Mouse (Mus musculus) midbrain, embryonic 13.5 days (tissue): ENCODE data around the gene Dnm1. TPM values are rescaled to one million over a fixed set of nuclear protein-coding genes. Genes with fewer than 3 reads are reported as not detected.

Experiments
- ATAC-seq: fragments of 200-750 bp; cut with Nextera tagmentation; 2 replicates; pipeline ENCODE4 v1.8.0; 2017; ENCODE audit warnings: mild to moderate bottlenecking, moderate TSS enrichment, moderate library complexity
- H3K27ac ChIP-seq: fragments of 300-500 bp; sonication (generic); 2 replicates; pipeline ENCODE4 v1.5.1; 2015; ENCODE audit warnings: inconsistent platforms, mild to moderate bottlenecking, moderate library complexity
- H3K27me3 ChIP-seq: fragments of 300-500 bp; sonication (generic); 2 replicates; pipeline ENCODE4 v1.6.1; 2015; ENCODE audit warnings: mild to moderate bottlenecking, inconsistent platforms
- H3K36me3 ChIP-seq: fragments of 300-500 bp; sonication (generic); 2 replicates; pipeline ENCODE4 v1.6.1; 2015; ENCODE audit warnings: mild to moderate bottlenecking, inconsistent platforms
- H3K4me1 ChIP-seq: fragments of 300-500 bp; sonication (generic); replicated peaks from 2 replicates; pipeline ENCODE4 v1.6.1; 2015; ENCODE audit warnings: inconsistent platforms
- H3K4me2 ChIP-seq: fragments of 300-500 bp; sonication (generic); replicated peaks from 2 replicates; pipeline ENCODE4 v1.6.1; 2015; ENCODE audit warnings: moderate library complexity, mild to moderate bottlenecking, inconsistent platforms
- H3K4me3 ChIP-seq: fragments of 300-500 bp; sonication (generic); replicated peaks from 2 replicates; pipeline ENCODE4 v1.5.1; 2015; ENCODE audit warnings: mild to moderate bottlenecking, inconsistent platforms
- H3K9ac ChIP-seq: fragments of 300-500 bp; sonication (generic); replicated peaks from 2 replicates; pipeline ENCODE4 v1.6.1; 2015; ENCODE audit warnings: mild to moderate bottlenecking, inconsistent platforms
- H3K9me3 ChIP-seq: fragments of 300-500 bp; sonication (generic); 2 replicates; pipeline ENCODE4 v1.6.1; 2016; ENCODE audit warnings: mild to moderate bottlenecking, inconsistent platforms
- WGBS: fragments of 180-500 bp; shearing (Covaris S2); methylation state at CpG from one replicate; pipeline ENCODE4 v1.1.7; 2015; 5-methylcytosine and 5-hydroxymethylcytosine counted together
- polyA plus RNA-seq: library from polyadenylated mRNA; unstranded; fragments of >200 nt; fragmentation: Nextera tagmentation; extraction: Ambion mirVana; gene quantifications from 2 replicates; pipeline ENCODE4 v1.2.1, GENCODE M21; 2015

The Dnm1 gene
- polyA plus RNA-seq, 1 experiment from 2014 or later, result 41.2 TPM

DNA sequence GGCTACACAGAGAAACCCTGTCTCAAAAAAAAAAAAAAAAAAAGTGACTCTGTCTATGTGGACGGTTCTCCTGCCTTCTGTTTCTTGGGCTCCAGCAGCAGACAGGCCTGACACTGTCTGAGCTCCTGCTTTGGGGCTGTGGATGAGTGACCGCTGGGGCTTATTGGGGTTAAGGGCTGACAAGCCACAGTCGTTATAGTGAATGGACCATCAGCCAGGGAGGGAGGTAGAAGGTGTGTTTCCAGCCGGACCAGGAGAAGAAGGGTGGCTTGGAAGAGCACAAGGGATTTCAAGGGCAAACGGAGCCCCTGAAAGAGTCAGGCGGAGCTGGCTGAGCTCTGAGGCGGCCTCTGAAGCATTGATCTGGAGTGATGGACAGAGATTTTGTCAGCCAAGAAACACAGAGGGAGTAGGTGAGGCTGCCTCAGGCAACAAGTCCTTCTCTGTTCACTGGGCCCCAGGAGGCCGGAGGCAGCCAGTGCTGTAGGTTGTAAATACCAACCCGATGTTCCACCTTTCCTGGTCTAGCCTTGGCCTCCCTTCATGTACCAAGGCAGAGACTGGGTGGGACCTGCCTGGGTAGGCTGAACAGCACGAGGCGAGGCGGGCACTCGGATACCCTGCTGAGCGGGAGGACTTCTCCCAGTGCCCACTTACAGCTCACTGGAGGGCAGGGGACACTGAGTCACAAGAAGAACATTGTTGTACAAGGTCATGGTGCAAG is 8.4 kb downstream of the Dnm1 start:
- peaks cover 2% of the 10 kb centered on the region; the same call in 1 of the 2 replicates for H3K36me3 ChIP-seq
- H3K4me2 ChIP-seq, result no peak overlapping the region
- no peak overlapping the region for H3K4me3 ChIP-seq
- ATAC-seq, result no peak
- 0 out of 2 replicates have a peak, but pooled peaks cover 2% of the 10 kb centered on the region for H3K27me3 ChIP-seq
- H3K9ac ChIP-seq, result no peak overlapping the region
- no peaks in the 10 kb centered on the region for H3K9me3 ChIP-seq
- H3K27ac ChIP-seq, result no peak overlapping the region
- WGBS, result 59% methylated on average over 14 of the region's 14 CpGs
- H3K4me1 ChIP-seq, result peaks cover 17% of the 10 kb centered on the region

- ATAC-seq, result no peak
- Histone ChIP-seq H3K9ac (no peak overlapping the region), H3K9me3 (no peaks in the 10 kb centered on the region), H3K36me3 (peaks cover 8% of the 10 kb centered on the region; the same call in 1 of the 2 replicates), H3K27me3 (0 out of 2 replicates have a peak, but pooled peaks cover 2% of the 10 kb centered on the region), H3K27ac (0 out of 2 replicates have a peak overlapping the region, but pooled peaks have one; percentile 30), H3K4me1 (peaks cover 14% of the 10 kb centered on the region), H3K4me3 (no peak overlapping the region), H3K4me2 (no peak overlapping the region)
- 80% methylated on average over 10 of the region's 10 CpGs for WGBS
Observed at GRCm38 (mm10) chr2:32344056-32344455, 9.1 kb downstream of the Dnm1 start.

DNA sequence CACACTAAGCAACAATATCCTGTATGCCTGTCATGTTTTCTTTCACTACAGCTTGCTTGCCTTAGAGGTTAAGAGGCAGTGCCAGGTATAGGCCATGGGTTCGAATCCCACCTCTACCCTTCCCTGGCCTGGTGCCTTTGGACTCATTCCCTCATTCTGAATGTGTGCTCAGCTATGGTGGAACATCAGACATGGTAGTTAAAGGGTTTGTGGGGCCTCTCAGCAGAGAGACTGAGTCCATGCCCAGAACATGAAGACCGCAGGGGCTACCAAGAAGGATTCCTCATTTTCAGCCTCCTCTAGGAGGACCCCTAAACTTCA is 9.8 kb downstream of the Dnm1 start:
- no peak for ATAC-seq
- H3K27me3 ChIP-seq, result 0 out of 2 replicates have a peak, but pooled peaks cover 2% of the 10 kb centered on the region
- H3K9ac ChIP-seq, result 0 out of 2 replicates have a peak overlapping the region, but pooled peaks have one; percentile 0
- H3K27ac ChIP-seq, result 0 out of 2 replicates have a peak overlapping the region, but pooled peaks have one; percentile 45
- peaks cover 10% of the 10 kb centered on the region for H3K36me3 ChIP-seq
- peaks cover 14% of the 10 kb centered on the region for H3K4me1 ChIP-seq
- no peak overlapping the region for H3K4me3 ChIP-seq
- 87% methylated on average over 2 of the region's 2 CpGs for WGBS
- H3K4me2 ChIP-seq, result no peak overlapping the region
- H3K9me3 ChIP-seq, result no peaks in the 10 kb centered on the region

GRCm38 (mm10) chr2:32342539-32343350 is 10.4 kb downstream of the Dnm1 start:
- Histone ChIP-seq H3K4me3 (no peak overlapping the region), H3K9ac (0 out of 2 replicates have a peak overlapping the region, but pooled peaks have one; percentile 0)

DNA sequence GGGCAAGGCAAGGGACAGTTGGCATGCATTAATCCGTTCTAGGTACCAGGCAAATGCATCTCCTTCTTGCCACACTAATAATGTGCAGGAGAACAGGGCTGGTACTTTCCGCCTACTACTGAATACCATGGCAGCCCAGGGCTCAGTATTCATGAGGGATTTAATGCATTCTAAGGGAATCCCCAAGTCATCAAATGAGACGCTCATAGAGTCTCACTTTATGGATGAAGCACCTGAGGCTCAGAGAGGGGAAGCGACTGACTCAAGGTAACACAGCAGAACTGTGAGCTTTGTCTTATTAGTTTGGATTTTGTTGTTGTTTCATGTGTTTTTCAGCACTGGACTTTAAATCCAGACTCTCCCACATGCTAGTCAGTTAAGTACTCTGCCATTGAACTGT is 11.1 kb downstream of the Dnm1 start:
- Histone ChIP-seq H3K9me3 (no peaks in the 10 kb centered on the region), H3K9ac (no peak overlapping the region), H3K27me3 (0 out of 2 replicates have a peak, but pooled peaks cover 2% of the 10 kb centered on the region), H3K36me3 (peaks cover 22% of the 10 kb centered on the region), H3K4me3 (no peak overlapping the region), H3K27ac (no peak overlapping the region), H3K4me2 (no peak overlapping the region), H3K4me1 (peaks cover 14% of the 10 kb centered on the region)
- no peak for ATAC-seq
- WGBS, result 84% methylated on average over 4 of the region's 4 CpGs

More at GRCm38 (mm10) chr2:32342539-32343350, 10.4 kb downstream of the Dnm1 start:
- Histone ChIP-seq H3K9me3 (no peaks in the 10 kb centered on the region), H3K4me2 (no peak overlapping the region), H3K27ac (peak overlapping the region; percentile 45), H3K4me1 (peaks cover 14% of the 10 kb centered on the region), H3K27me3 (0 out of 2 replicates have a peak, but pooled peaks cover 2% of the 10 kb centered on the region), H3K36me3 (peaks cover 15% of the 10 kb centered on the region)
- WGBS, result 69% methylated on average over 6 of the region's 6 CpGs
- peak; percentile 44 for ATAC-seq

GRCm38 (mm10) chr2:32341634-32341939 is 11.6 kb downstream of the Dnm1 start:
- 84% methylated on average over 4 of the region's 4 CpGs for WGBS

DNA sequence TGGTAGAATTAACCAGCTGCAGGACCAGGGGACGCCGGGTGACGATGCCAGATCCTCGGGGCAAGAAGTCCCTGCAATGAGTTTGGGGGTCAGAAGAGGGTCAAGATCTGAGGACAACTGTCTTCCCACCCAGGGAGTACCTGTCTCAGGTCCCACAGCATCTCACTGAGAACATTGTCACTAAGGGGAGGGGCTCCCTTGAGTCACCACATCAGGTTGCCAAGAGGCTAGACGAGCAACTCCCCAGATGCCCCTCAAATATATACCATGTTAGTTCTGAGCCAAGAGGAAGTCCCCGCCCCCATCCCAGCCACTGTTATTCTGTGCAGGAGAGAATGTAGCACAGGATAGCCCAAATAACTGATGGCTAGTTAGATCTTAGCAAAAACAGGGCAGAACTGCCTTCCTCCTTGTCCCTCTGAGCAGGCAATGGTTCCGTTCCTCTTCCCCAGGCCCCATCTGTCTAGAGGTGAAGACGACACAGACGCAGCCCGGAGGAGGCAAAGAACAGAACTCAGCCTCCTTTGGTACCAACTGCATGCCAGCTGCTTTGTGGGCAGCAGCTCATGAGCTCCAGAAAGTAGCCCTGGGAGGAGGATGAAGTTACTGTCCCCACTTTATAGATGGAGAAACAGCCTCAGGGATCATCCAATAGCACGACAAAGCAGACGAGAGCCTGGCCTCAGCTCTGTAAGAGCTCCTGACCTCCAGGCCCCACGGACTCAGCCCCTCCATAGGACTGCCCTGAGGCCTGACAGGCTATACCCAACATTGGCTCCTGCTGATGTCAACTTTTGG is 12.1 kb downstream of the Dnm1 start:
- peaks cover 14% of the 10 kb centered on the region for H3K4me1 ChIP-seq
- WGBS, result 83% methylated on average over 13 of the region's 13 CpGs
- no peaks in the 10 kb centered on the region for H3K9me3 ChIP-seq
- H3K36me3 ChIP-seq, result peaks cover 32% of the 10 kb centered on the region
- H3K4me3 ChIP-seq, result no peak overlapping the region
- ATAC-seq, result no peak
- H3K4me2 ChIP-seq, result no peak overlapping the region
- 0 out of 2 replicates have a peak, but pooled peaks cover 2% of the 10 kb centered on the region for H3K27me3 ChIP-seq
- H3K27ac ChIP-seq, result no peak overlapping the region
- no peak overlapping the region for H3K9ac ChIP-seq

More at GRCm38 (mm10) chr2:32341634-32341939, 11.6 kb downstream of the Dnm1 start:
- H3K4me2 ChIP-seq, result no peak overlapping the region
- no peaks in the 10 kb centered on the region for H3K9me3 ChIP-seq
- H3K4me1 ChIP-seq, result peaks cover 14% of the 10 kb centered on the region
- peaks cover 26% of the 10 kb centered on the region for H3K36me3 ChIP-seq
- H3K27me3 ChIP-seq, result 0 out of 2 replicates have a peak, but pooled peaks cover 2% of the 10 kb centered on the region
- no peak overlapping the region for H3K9ac ChIP-seq
- no peak overlapping the region for H3K4me3 ChIP-seq
- no peak for ATAC-seq
- H3K27ac ChIP-seq, result no peak overlapping the region

- no peaks in the 10 kb centered on the region for H3K9me3 ChIP-seq
- no peak overlapping the region for H3K9ac ChIP-seq
- peaks cover 41% of the 10 kb centered on the region for H3K36me3 ChIP-seq
- H3K4me1 ChIP-seq, result peaks cover 14% of the 10 kb centered on the region
- no peak overlapping the region for H3K27ac ChIP-seq
- H3K4me2 ChIP-seq, result no peak overlapping the region
- no peak overlapping the region for H3K4me3 ChIP-seq
- 0 out of 2 replicates have a peak, but pooled peaks cover 2% of the 10 kb centered on the region for H3K27me3 ChIP-seq
- no peak for ATAC-seq
- 41% methylated on average over 26 of the region's 26 CpGs for WGBS
Observed at GRCm38 (mm10) chr2:32339912-32340642, 13.1 kb downstream of the Dnm1 start.

- no peak overlapping the region for H3K9ac ChIP-seq
- H3K36me3 ChIP-seq, result peaks cover 69% of the 10 kb centered on the region
- H3K27me3 ChIP-seq, result 0 out of 2 replicates have a peak, but pooled peaks cover 2% of the 10 kb centered on the region
- no peak overlapping the region for H3K4me3 ChIP-seq
- H3K27ac ChIP-seq, result no peak overlapping the region
- no peaks in the 10 kb centered on the region for H3K9me3 ChIP-seq
- ATAC-seq, result no peak
- H3K4me1 ChIP-seq, result no peaks in the 10 kb centered on the region
- WGBS, result 57% methylated on average over 15 of the region's 15 CpGs
- H3K4me2 ChIP-seq, result no peak overlapping the region
Observed at GRCm38 (mm10) chr2:32335888-32336287, 17.2 kb downstream of the Dnm1 start.

DNA sequence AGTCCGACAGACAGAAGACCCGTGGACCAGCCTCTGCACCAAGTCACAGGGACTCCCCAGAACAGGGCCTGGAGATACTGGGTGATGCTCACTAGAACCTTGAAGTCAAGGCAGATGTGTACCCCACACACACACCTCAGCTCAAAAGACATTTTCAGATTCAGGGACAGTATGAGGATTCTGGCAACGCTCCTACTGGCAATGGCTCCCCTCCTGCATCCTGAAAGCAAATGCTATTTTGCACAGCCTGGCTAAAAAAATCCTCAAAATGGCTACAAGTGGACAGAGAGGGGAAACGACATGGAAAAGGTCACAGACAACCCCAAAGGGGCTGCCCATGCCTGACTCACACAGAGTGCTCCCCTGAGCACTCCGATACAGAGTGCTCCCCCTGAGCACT is 21.0 kb downstream of the Dnm1 start:
- WGBS, result 81% methylated on average over 5 of the region's 5 CpGs
- Histone ChIP-seq H3K9me3 (no peaks in the 10 kb centered on the region), H3K9ac (no peak overlapping the region), H3K27me3 (no peaks in the 10 kb centered on the region), H3K36me3 (peaks cover 52% of the 10 kb centered on the region), H3K4me2 (no peak overlapping the region), H3K4me1 (no peaks in the 10 kb centered on the region), H3K27ac (no peak overlapping the region), H3K4me3 (no peak overlapping the region)
- no peak for ATAC-seq

GRCm38 (mm10) chr2:32329531-32329930 is 23.6 kb downstream of the Dnm1 start:
- H3K9ac ChIP-seq, result 0 out of 2 replicates have a peak overlapping the region, but pooled peaks have one; percentile 28
- H3K4me2 ChIP-seq, result no peak overlapping the region
- no peak overlapping the region for H3K27ac ChIP-seq
- ATAC-seq, result no peak
- H3K4me1 ChIP-seq, result no peaks in the 10 kb centered on the region
- peaks cover 28% of the 10 kb centered on the region for H3K36me3 ChIP-seq
- whole genome bisulfite sequencing, result 62% methylated on average over 6 of the region's 6 CpGs
- H3K27me3 ChIP-seq, result no peaks in the 10 kb centered on the region
- H3K9me3 ChIP-seq, result no peaks in the 10 kb centered on the region
- no peak overlapping the region for H3K4me3 ChIP-seq
